Mouse (Mus musculus) heart, embryonic 15.5 days (tissue): Measurements from ENCODE around the gene Baat. TPM values are rescaled to one million over a fixed set of nuclear protein-coding genes. Genes with fewer than 3 reads are reported as not detected.
A peak's percentile ranks its signal among the peaks of the same experiment; 100 is the strongest.
"Not testable (repeated sequence)": the region's sequence is repeated elsewhere in the genome, so short reads cannot be mapped to it uniquely, and the experiment has no call there.

ENCODE experiments used
- ATAC-seq: fragments of 200-750 bp; cut with Nextera tagmentation; replicated peaks from 2 replicates; pipeline ENCODE4 v1.8.0; 2017; ENCODE audit warnings: low read depth, moderate TSS enrichment; ENCODE audit not compliant: insufficient number of reproducible peaks, insufficient read depth, low FRiP score
- H3K27ac ChIP-seq: fragments of 300-500 bp; sonication (generic); 2 replicates; pipeline ENCODE4 v1.5.1; 2015; ENCODE audit warnings: mild to moderate bottlenecking, inconsistent platforms
- H3K27me3 ChIP-seq: fragments of 300-500 bp; sonication (generic); 2 replicates; pipeline ENCODE4 v1.6.1; 2015; ENCODE audit warnings: inconsistent platforms
- H3K36me3 ChIP-seq: fragments of 300-500 bp; sonication (generic); 2 replicates; pipeline ENCODE4 v1.6.1; 2015; ENCODE audit warnings: mild to moderate bottlenecking, inconsistent platforms
- H3K4me1 ChIP-seq: fragments of 300-500 bp; sonication (generic); replicated peaks from 2 replicates; pipeline ENCODE4 v1.6.1; 2015; ENCODE audit warnings: inconsistent platforms
- H3K4me2 ChIP-seq: fragments of 300-500 bp; sonication (generic); 2 replicates; pipeline ENCODE4 v1.6.1; 2015; ENCODE audit warnings: inconsistent platforms, mild to moderate bottlenecking, moderate library complexity
- H3K4me3 ChIP-seq: fragments of 300-500 bp; sonication (generic); 2 replicates; pipeline ENCODE4 v1.5.1; 2015; ENCODE audit warnings: mild to moderate bottlenecking, inconsistent platforms
- H3K9ac ChIP-seq: fragments of 300-500 bp; sonication (generic); 2 replicates; pipeline ENCODE4 v1.6.1; 2015; ENCODE audit warnings: mild to moderate bottlenecking, inconsistent platforms
- H3K9me3 ChIP-seq: fragments of 300-500 bp; sonication (generic); replicated peaks from 2 replicates; pipeline ENCODE4 v1.6.1; 2016; ENCODE audit warnings: inconsistent platforms
- WGBS: fragments of 180-500 bp; shearing (Covaris S2); methylation state at CpG from one replicate; pipeline ENCODE4 v1.1.7; 2015; ENCODE audit warnings: mixed read lengths; 5-methylcytosine and 5-hydroxymethylcytosine counted together
- polyA plus RNA-seq: library from polyadenylated mRNA; unstranded; fragments of >200 nt; fragmentation: Nextera tagmentation; extraction: Ambion mirVana; gene quantifications from 2 replicates; pipeline ENCODE4 v1.2.1, GENCODE M21; 2015

Gene Baat
- polyA plus RNA-seq, 1 experiment from 2014 or later = not detected

DNA sequence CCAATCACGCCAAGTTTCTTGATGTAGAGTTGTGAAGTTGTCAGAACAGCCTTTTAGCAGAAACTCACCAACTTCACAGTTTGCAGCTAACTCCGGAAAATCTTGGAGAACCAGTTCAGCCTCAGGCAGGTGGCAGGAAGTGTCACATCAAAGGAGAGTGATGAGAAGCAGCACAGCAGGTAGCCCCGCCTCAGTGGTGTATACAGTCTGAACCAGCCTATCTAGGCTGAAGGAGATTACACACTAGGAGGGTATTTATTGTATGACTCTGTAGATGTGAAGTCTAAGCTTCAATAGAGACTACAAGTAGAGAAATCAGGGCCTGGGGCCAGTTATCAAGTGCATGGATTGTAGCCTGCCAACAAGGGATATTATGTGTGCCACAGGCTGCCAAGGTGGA, 25.5 kb downstream of the Baat start:
- H3K27ac ChIP-seq = no peak overlapping the region
- no peaks in the 10 kb centered on the region for H3K9me3 ChIP-seq
- H3K36me3 ChIP-seq = no peaks in the 10 kb centered on the region
- ATAC-seq = no peak
- H3K4me3 ChIP-seq = no peak overlapping the region
- no peak overlapping the region for H3K9ac ChIP-seq
- H3K27me3 ChIP-seq = no peaks in the 10 kb centered on the region
- no peak overlapping the region; the same call in 1 of the 2 replicates for H3K4me2 ChIP-seq
- peaks cover 9% of the 10 kb centered on the region; the same call in 1 of the 2 replicates for H3K4me1 ChIP-seq
- WGBS = 62% methylated on average over 3 of the region's 3 CpGs

DNA sequence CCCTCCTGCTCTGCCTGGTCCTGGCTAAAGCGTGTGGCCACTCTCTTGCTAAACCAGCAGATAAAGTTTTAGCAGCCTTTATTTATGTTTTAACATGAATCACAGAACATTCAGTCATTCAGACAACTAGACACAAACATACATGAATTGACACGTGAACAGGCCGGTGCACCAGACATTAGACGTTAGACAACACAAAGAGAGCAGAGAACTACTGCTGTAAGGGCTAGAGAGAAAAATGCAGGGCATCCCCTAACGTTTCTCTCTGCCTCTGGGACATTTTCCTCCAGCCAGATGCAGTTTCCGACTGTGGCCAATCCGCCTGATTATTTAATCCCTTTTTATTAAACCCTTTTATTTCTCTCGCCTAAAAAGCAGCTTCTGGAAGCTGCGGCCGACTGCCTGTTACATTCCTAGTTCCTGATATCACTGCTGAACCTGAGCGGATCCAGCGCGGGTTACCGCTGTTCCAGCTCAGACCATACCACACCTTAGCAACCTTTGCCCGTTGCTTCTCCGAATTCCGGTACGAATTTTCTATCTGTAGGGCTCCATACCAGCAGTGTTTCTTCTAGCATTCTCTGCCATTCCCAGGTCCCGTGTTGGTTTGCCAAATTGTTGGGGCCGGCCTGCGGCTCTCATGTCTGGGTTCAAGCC, 26.1 kb downstream of the Baat start:
- peaks cover 9% of the 10 kb centered on the region; the same call in 1 of the 2 replicates for H3K4me1 ChIP-seq
- no peaks in the 10 kb centered on the region for H3K36me3 ChIP-seq
- peak overlapping the region; percentile 22 for H3K4me3 ChIP-seq
- no peak overlapping the region for H3K9ac ChIP-seq
- no peaks in the 10 kb centered on the region for H3K27me3 ChIP-seq
- H3K9me3 ChIP-seq = no peaks in the 10 kb centered on the region
- H3K27ac ChIP-seq = no peak overlapping the region
- peak overlapping the region; percentile 43 for H3K4me2 ChIP-seq
- ATAC-seq = no peak
- WGBS = 19% methylated on average over 21 of the region's 21 CpGs

DNA sequence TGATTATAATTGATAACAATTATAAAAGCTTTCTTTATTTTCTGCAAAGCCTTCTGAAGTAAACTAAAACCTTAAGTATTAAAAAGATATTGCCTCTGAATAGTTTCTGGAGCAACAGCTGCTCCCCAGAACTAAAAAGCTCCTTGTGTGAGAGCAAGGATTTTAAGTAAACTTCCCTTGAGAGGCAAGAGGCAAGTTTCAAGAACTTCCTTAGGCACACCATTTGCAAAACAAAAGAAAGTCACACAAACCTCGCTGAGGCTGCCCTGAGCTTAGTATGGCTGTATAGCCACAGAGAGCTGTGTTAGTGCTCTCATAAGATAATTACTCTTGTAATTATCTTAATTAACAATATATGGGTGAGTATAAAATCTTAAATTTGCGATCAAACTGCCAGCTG, 27.3 kb downstream of the Baat start:
- H3K9me3 ChIP-seq, H3K27me3 ChIP-seq, H3K4me3 ChIP-seq, H3K36me3 ChIP-seq, H3K4me1 ChIP-seq, H3K27ac ChIP-seq, H3K9ac ChIP-seq, ATAC-seq: not testable (repeated sequence)
- WGBS = 49% methylated on average over 2 of the region's 2 CpGs
- H3K4me2 ChIP-seq = peak overlapping the region; percentile 58; the same call in 1 of the 2 replicates

DNA sequence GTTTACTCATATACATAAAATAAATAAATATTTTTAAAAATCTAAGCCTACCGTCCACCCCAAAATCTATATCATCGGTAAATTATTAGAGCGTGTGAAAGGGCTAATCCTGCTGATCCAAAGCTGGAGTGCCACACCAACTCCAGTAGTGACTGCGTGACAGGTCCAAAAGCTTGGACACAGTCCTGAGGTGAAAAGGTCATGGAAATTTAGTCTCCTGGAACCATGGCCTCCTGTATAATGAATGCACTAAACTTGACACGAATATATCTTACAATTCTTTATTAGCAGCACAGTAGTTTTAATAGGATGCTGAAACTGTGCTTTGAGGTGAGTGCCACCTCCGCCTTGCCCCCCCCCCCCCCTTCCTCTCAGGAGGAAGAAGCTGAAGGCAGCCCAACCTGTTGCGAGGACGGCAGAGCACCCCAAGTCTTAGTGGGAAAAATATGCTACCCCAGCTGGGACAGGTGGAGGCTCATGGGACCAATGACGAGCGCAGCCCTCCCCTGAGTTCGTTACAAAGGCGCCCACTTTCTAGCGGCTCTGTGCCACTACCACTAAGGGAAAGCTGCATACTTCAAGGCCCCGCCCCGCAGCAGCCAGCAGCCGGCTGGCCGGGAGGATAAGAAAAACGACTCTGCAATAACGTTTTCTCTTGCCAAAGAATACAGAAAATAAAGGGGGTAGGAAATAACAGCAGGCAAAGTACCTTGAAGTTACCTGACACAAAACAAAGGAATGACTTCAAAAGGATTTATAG, 28.1 kb downstream of the Baat start:
- Histone ChIP-seq H3K9me3 (no peaks in the 10 kb centered on the region), H3K36me3 (no peaks in the 10 kb centered on the region), H3K4me3 (peak overlapping the region; percentile 39), H3K9ac (no peak overlapping the region), H3K27ac (no peak overlapping the region), H3K4me2 (peak overlapping the region; percentile 58), H3K27me3 (no peaks in the 10 kb centered on the region), H3K4me1 (peaks cover 9% of the 10 kb centered on the region; the same call in 1 of the 2 replicates)
- no peak for ATAC-seq
- 18% methylated on average over 19 of the region's 19 CpGs for WGBS

DNA sequence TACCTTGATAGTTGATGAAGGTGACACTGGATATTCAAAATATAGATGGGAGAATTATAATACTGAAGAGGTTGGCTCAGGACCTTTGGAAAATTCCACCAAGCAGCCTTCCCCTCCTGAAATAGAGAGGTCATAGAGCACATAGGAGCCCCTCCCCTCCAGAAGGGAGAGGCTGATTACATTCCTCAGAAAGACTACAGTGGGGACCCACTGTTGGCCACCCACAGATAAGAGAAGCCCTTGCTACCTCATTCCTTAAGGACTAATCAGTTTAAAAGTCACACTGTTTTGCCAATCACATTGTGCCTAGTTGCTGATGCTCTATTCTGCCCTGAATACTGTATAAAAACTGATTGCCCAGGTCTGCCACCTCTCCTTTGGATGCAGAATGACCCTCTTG, 31.8 kb downstream of the Baat start:
- Histone ChIP-seq H3K27ac (no peak overlapping the region), H3K4me3 (no peak overlapping the region), H3K4me1 (peaks cover 7% of the 10 kb centered on the region; the same call in 1 of the 2 replicates), H3K9me3 (no peaks in the 10 kb centered on the region), H3K4me2 (no peak overlapping the region), H3K9ac (no peak overlapping the region), H3K36me3 (no peaks in the 10 kb centered on the region), H3K27me3 (no peaks in the 10 kb centered on the region)
- no peak for ATAC-seq

DNA sequence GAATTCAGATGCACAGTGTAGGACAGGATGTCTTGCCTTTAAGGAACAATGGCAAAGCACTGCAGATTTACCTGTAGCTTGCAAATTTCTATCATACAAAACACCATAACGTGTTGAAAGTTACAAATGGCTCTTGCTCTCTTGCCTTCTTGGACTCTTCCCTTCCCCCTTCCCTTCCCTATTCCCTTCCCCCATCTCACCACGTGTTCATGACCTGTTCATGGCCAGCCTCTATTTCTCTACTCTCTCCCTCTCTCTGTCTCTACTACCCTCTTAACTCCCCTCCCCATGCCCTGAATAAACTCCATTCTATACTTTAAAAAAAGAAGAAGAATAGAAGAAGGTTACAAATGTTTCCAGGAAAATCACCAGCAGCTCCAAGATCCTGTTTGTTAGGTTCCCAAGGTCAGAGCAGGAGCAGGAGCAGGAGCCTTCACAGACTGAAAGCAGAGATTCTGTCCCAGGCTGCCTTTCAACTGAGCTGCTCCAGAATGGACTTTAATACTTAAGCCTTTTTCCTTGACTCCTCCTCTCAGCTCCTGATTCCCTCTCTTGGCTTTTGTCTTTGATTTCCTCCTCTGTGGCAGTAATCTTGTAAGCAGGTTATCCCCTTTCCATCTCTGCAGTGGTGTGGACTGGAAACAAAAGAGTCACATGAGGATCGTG, 32.8 kb downstream of the Baat start, which contains the start of gene Acnat1:
Acnat1 (minus strand) TSS at position 478 of the 666 bp plus-strand sequence.
- Histone ChIP-seq H3K9me3 (no peaks in the 10 kb centered on the region), H3K4me1 (peaks cover 6% of the 10 kb centered on the region; the same call in 1 of the 2 replicates), H3K9ac (no peak within 1 kb of the TSS), H3K4me2 (no peak within 1 kb of the TSS), H3K27ac (no peak within 1 kb of the TSS), H3K4me3 (no peak within 1 kb of the TSS), H3K36me3 (no peaks in the 10 kb centered on the region), H3K27me3 (no peaks in the 10 kb centered on the region)
- ATAC-seq = no peak
- WGBS = 50% methylated on average over 3 of the region's 3 CpGs

DNA sequence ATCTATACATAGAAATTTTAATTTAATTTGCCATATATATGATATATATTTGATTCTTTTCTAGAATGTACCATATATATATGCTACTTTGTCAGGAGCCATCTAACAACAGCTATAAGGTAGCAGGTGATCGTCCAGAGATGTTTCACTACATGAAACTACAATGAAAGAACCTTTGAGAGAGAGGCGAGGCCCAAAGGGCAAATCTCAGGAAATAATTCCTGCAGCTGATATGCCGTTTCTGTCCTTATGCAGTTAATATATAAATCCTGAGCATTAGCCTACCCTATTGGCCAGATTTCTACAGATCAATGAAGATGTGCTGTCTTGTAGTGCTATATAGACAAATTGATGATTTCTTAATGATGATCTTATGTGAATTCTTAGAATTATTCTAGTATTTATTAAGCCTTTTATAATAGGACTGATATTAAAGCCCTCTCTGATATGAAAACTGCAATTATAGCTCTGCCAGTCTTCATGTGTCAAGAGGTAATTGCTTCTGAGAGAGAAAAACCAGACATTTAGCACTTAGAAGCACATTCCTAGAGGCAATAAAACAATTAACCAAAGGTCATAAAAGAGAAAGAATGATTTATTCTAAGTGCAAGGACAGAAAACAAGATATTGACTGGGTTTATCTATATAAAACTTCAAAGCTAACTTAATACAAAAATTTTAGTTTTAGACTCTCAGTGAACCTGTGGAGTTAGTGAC, 36.8 kb downstream of the Baat start:
- Histone ChIP-seq H3K27me3 (no peaks in the 10 kb centered on the region), H3K4me1 (no peaks in the 10 kb centered on the region), H3K9me3 (no peaks in the 10 kb centered on the region), H3K36me3 (no peaks in the 10 kb centered on the region), H3K27ac (no peak overlapping the region), H3K9ac (no peak overlapping the region), H3K4me3 (no peak overlapping the region), H3K4me2 (no peak overlapping the region)
- ATAC-seq = no peak
- 71% methylated on average over 3 of the region's 3 CpGs for WGBS

DNA sequence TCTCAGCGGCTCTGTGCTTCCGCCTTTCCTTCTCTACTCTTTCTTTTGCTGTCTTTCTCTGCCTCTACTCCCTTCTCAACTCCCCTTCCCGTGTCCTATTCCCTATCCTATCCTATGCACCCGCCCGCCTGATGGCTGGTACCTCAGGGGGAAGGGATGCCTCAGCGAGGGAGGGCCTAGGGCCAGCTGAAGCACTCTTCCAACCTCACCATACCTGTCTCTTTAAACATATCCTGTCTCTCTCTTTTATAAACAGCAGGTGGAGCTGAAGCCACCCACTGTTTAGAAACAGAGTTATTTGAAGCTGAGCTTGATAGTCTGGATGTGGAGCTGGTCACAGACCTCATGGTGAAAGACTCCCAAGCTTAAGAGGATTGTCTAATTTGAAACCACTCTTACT, 39.0 kb downstream of the Baat start:
- no peaks in the 10 kb centered on the region for H3K36me3 ChIP-seq
- H3K4me3 ChIP-seq = no peak overlapping the region
- no peaks in the 10 kb centered on the region for H3K27me3 ChIP-seq
- no peaks in the 10 kb centered on the region for H3K9me3 ChIP-seq
- ATAC-seq = no peak
- H3K4me2 ChIP-seq = no peak overlapping the region
- H3K9ac ChIP-seq = no peak overlapping the region
- WGBS = 92% methylated on average over 6 of the region's 6 CpGs
- no peaks in the 10 kb centered on the region for H3K4me1 ChIP-seq
- H3K27ac ChIP-seq = no peak overlapping the region

DNA sequence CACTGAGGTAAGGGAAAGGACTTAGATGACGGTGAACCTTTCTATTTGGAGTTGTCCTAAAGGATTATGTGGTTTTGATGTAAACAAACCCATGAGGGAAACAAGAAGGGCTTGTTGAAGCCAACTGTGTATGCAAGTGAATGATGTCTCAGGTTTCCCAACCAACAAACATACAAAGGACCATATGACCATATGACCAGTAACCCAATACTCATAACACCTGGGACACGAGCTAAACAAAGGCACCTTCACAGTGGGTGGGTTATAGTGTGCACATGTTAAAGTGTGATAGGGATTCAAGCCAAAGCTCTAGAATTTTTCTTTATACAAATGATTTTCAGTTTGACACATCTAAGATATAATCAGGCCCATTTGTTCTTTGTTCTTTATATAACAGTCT, 50.2 kb downstream of the Baat start:
- Histone ChIP-seq H3K4me3 (no peak overlapping the region), H3K4me2 (no peak overlapping the region), H3K36me3 (no peaks in the 10 kb centered on the region), H3K4me1 (no peaks in the 10 kb centered on the region), H3K9ac (no peak overlapping the region), H3K27me3 (no peaks in the 10 kb centered on the region), H3K9me3 (no peaks in the 10 kb centered on the region), H3K27ac (no peak overlapping the region)
- no peak for ATAC-seq
- WGBS = 77% methylated on average over 2 of the region's 2 CpGs

DNA sequence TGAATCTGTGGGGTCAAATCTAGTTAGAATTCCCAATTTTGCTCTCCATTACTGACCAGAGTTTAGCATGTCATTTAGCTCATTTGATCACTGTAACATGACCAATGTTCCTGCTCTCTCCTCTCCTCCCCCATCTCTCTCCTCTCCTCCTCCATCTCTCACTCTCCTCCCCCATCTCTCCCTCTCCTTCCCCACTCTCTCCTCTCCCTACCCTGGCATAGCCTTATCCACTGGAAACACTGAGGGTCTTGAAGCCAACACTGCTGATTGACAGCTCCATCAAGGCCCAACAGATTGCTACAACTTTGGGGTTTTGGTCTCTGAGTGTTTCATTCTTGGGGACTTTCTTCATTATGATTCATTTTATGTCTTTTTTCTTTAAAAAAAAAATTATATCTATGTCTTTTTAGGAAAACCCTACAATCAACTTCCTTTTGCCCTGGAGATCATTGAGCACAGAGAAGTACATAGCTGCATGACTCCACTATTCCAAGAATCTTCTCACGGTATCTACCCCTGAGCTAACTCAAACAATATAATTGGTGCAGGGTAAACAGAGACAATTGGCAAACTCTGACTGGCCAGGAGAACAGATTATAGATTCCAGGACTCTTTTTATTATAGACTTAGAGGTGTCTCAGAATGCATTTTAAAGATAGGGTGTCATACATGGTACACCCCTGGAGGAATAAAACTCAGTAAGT, 54.4 kb downstream of the Baat start:
- Histone ChIP-seq H3K9me3 (no peaks in the 10 kb centered on the region), H3K9ac (no peak overlapping the region), H3K36me3 (no peaks in the 10 kb centered on the region), H3K27me3 (no peaks in the 10 kb centered on the region), H3K4me1 (no peaks in the 10 kb centered on the region), H3K27ac (no peak overlapping the region), H3K4me3 (no peak overlapping the region), H3K4me2 (no peak overlapping the region)
- 80% methylated on average over 1 of the region's 1 CpGs for WGBS
- no peak for ATAC-seq
